Mouse (Mus musculus) forebrain, postnatal 0 days (tissue): ENCODE measurements around the gene Cyb5d1. TPM values are rescaled to one million over a fixed set of nuclear protein-coding genes. Genes with fewer than 3 reads are reported as not detected.
"Not testable (repeated sequence)": the region's sequence is repeated elsewhere in the genome, so short reads cannot be mapped to it uniquely, and the experiment has no call there.

Experiments used
- ATAC-seq: fragments of 200-750 bp; cut with Nextera tagmentation; 2 replicates; pipeline ENCODE4 v1.8.0; 2017; ENCODE audit warnings: mild to moderate bottlenecking, moderate library complexity
- DNase-seq: peaks from one replicate; pipeline ENCODE4 v3.0.0-alpha.2; 2015
- H3K27ac ChIP-seq: fragments of 300-500 bp; sonication (generic); 2 replicates; pipeline ENCODE4 v1.5.1; 2014; ENCODE audit warnings: low read depth, mild to moderate bottlenecking, antibody characterized with exemption, low read length, moderate library complexity, mixed read lengths
- H3K27me3 ChIP-seq: fragments of 300-500 bp; sonication (generic); 2 replicates; pipeline ENCODE4 v1.6.1; 2014; ENCODE audit warnings: mild to moderate bottlenecking, low read length, mixed read lengths; ENCODE audit not compliant: insufficient read depth
- H3K36me3 ChIP-seq: fragments of 300-500 bp; sonication (generic); 2 replicates; pipeline ENCODE4 v1.6.1; 2014; ENCODE audit warnings: mild to moderate bottlenecking, moderate library complexity; ENCODE audit not compliant: insufficient read depth
- H3K4me1 ChIP-seq: fragments of 300-500 bp; sonication (generic); 2 replicates; pipeline ENCODE4 v1.6.1; 2014; ENCODE audit warnings: antibody characterized with exemption; ENCODE audit not compliant: insufficient read depth
- H3K4me2 ChIP-seq: fragments of 300-500 bp; sonication (generic); 2 replicates; pipeline ENCODE4 v1.6.1; 2014; ENCODE audit warnings: low read depth, mild to moderate bottlenecking, moderate library complexity
- H3K4me3 ChIP-seq: fragments of 300-500 bp; sonication (generic); 2 replicates; pipeline ENCODE4 v1.5.1; 2014; ENCODE audit warnings: low read depth, low read length, mixed read lengths
- H3K9ac ChIP-seq: fragments of 300-500 bp; sonication (generic); 2 replicates; pipeline ENCODE4 v1.6.1; 2014; ENCODE audit warnings: mild to moderate bottlenecking
- H3K9me3 ChIP-seq: fragments of 300-500 bp; sonication (generic); 2 replicates; pipeline ENCODE4 v1.6.1; 2016; ENCODE audit warnings: low read length
- CTCF ChIP-seq: sonication (generic); IDR thresholded peaks from 2 replicates; pipeline ENCODE4 v1.5.1; 2016; ENCODE audit warnings: antibody characterized with exemption, control low read depth, low read depth
- WGBS: fragments of 180-500 bp; shearing (Covaris S2); extraction: QIAGEN DNeasy Blood & Tissue Kit; methylation state at CpG from one replicate; pipeline ENCODE4 v1.1.7; 2014; 5-methylcytosine and 5-hydroxymethylcytosine counted together
- polyA plus RNA-seq: library from polyadenylated mRNA; unstranded; fragments of >200 nt; fragmentation: Nextera tagmentation; extraction: Ambion mirVana; gene quantifications from 2 replicates; pipeline ENCODE4 v1.2.1, GENCODE M21; 2015
- total RNA-seq: library from RNA; depleted of rRNA; stranded (reverse); fragments of >200 nt; gene quantifications from 2 replicates; pipeline ENCODE4 v1.2.3, GENCODE M21; 2014; rRNA removed

Gene Cyb5d1
- total RNA-seq (21.1 and 28.9 TPM in 2 replicates), polyA plus RNA-seq (17.0 and 24.2 TPM in 2 replicates)

- not testable (repeated sequence) for H3K27me3 ChIP-seq, H3K9me3 ChIP-seq
- DNase-seq (peak; percentile 96), ATAC-seq (peak; percentile 79)
- Histone ChIP-seq H3K4me2 (peak within 1 kb of the TSS; percentile 77), H3K36me3 (peaks cover 14% of the 10 kb centered on the region), H3K27ac (peak within 1 kb of the TSS; percentile 98), H3K4me3 (peak within 1 kb of the TSS; percentile 74), H3K4me1 (peaks cover 10% of the 10 kb centered on the region; the same call in 1 of the 2 replicates), H3K9ac (peak within 1 kb of the TSS; percentile 95)
- WGBS: under 1% methylated on average over 21 of the region's 24 CpGs
Measured at GRCm38 (mm10) chr11:69395235-69395633, at the start of gene Cyb5d1, which contains the start of gene Naa38. Gene Cyb5d1 (minus strand): TSS chr11:69395631. Gene Naa38 (plus strand): TSS chr11:69395487.

DNA sequence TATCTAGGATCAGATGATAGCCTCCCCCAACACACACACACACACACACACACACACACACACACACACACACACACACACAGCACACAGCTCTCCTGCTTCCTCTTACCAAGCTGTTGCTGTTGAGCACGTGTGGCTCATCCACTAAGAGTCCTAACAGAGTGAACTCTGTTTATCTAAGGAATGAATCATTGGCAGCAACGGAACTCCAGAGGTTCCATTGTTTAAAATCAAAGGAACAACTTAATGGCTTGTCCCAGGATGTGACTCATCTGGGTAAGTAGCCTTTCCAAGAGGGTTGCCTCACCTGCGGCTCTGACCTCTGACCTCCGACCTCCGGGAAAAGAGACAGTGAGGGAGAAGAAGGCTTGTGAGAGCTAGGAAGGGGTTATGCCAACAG is 47.9 kb upstream of the Cyb5d1 start:
- Histone ChIP-seq H3K27ac (no peak overlapping the region), H3K4me2 (no peak overlapping the region), H3K9ac (no peak overlapping the region), H3K9me3 (no peaks in the 10 kb centered on the region), H3K36me3 (no peaks in the 10 kb centered on the region), H3K4me1 (no peaks in the 10 kb centered on the region), H3K4me3 (no peak overlapping the region), H3K27me3 (no peaks in the 10 kb centered on the region)
- TF ChIP-seq CTCF: no peak
- ATAC-seq (no peak), DNase-seq (no peak)
- WGBS: 61% methylated on average over 5 of the region's 5 CpGs

GRCm38 (mm10) chr11:69437291-69437690 is 41.9 kb upstream of the Cyb5d1 start:
- Histone ChIP-seq H3K4me3 (no peak overlapping the region), H3K4me2 (no peak overlapping the region), H3K4me1 (no peaks in the 10 kb centered on the region), H3K27me3 (no peaks in the 10 kb centered on the region), H3K27ac (no peak overlapping the region), H3K9me3 (no peaks in the 10 kb centered on the region), H3K36me3 (no peaks in the 10 kb centered on the region), H3K9ac (no peak overlapping the region)
- no peak for DNase-seq
- no peak for ATAC-seq
- WGBS: 58% methylated on average over 3 of the region's 3 CpGs
- TF ChIP-seq CTCF: no peak

DNA sequence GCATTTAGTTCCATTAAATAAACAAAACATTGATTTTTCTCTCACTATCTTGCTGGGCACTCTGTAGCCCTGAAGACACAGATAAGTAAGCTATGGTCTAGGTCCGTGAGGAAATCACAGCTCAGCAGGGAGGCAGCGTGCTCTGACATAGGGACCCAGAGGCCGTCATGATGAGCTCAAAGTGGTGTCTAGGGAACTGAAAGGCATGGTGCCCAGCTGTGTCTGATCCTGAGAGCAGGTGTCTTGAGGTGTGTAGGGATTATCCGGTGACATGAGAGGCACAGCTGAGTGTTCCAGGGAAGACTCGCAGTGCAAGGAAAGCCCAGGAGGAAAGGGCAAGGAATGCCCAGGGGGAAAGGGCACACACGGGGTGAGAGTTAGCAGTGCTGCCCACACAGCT is 37.8 kb upstream of the Cyb5d1 start:
- H3K9me3 ChIP-seq: no peaks in the 10 kb centered on the region
- TF ChIP-seq CTCF: no peak
- no peak overlapping the region for H3K9ac ChIP-seq
- no peaks in the 10 kb centered on the region for H3K4me1 ChIP-seq
- H3K4me3 ChIP-seq: no peak overlapping the region
- no peaks in the 10 kb centered on the region for H3K27me3 ChIP-seq
- WGBS: 75% methylated on average over 6 of the region's 6 CpGs
- DNase-seq (no peak), ATAC-seq (no peak)
- no peak overlapping the region for H3K4me2 ChIP-seq
- no peaks in the 10 kb centered on the region for H3K36me3 ChIP-seq
- no peak overlapping the region for H3K27ac ChIP-seq

DNA sequence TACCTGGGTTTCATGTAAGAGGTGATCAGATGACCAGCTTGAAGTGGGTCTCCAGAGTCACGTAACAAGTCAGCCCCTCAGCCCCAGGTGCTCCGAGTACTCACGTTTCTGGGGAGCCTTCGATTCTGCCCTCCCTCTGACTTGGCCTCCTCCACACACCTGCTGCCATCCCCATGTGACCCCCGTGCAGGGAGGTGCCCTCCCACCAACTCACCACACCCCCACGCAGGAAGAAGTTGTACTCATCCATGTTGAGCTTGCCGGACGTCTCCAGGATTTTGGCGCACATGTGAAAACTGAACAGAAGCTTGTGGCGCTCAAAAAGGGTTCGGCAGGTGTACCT is 37.2 kb upstream of the Cyb5d1 start:
- TF ChIP-seq CTCF: no peak
- H3K36me3 ChIP-seq: no peaks in the 10 kb centered on the region
- no peak for DNase-seq
- WGBS: 74% methylated on average over 11 of the region's 11 CpGs
- ATAC-seq: no peak
- H3K27ac ChIP-seq: no peak overlapping the region
- H3K4me1 ChIP-seq: no peaks in the 10 kb centered on the region
- no peak overlapping the region for H3K9ac ChIP-seq
- no peaks in the 10 kb centered on the region for H3K27me3 ChIP-seq
- no peak overlapping the region for H3K4me2 ChIP-seq
- H3K4me3 ChIP-seq: no peak overlapping the region
- H3K9me3 ChIP-seq: no peaks in the 10 kb centered on the region

DNA sequence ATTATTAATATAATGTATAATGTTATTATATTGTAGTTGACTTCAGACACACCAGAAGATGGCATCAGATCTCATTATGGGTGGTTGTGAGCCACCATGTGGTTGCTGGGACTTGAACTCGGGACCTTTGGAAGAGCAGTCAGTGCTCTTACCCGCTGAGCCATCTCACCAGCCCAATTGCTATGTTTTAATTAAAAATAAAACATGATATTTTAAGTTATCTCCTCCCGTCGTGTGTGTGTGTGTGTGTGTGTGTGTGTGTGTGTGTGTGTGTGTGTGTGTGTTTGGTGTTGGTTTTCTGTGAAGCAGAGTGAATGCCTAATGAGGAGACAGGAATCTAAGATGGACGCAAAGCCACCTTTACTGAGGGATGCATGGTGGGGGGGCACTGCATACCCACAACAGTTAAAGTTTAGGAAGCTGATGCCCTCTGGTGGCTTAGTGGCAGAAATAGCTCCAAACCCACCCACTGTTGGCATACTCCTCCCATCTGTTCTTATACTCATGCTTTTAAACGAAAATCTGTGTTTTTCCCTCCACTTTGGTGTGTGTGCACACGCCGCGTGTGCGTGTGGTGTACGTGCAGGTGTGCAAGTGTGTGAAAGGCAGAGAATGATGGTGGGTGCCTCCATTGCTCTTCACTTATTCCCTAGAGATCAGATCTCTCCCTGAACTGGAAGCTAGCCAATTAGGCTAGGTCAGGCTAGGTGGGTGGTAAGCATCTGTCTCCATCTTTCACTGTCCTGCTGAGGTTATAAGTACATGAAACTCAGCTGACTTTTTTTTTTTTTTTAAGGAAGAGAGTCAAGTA is 36.6 kb upstream of the Cyb5d1 start:
- H3K4me3 ChIP-seq: no peak overlapping the region
- H3K27me3 ChIP-seq: no peaks in the 10 kb centered on the region
- H3K9me3 ChIP-seq: no peaks in the 10 kb centered on the region
- DNase-seq (peak; percentile 90), ATAC-seq (peak; percentile 93)
- no peak overlapping the region for H3K27ac ChIP-seq
- no peak overlapping the region for H3K9ac ChIP-seq
- H3K4me1 ChIP-seq: no peaks in the 10 kb centered on the region
- H3K4me2 ChIP-seq: no peak overlapping the region
- no peaks in the 10 kb centered on the region for H3K36me3 ChIP-seq
- TF ChIP-seq CTCF: peak; percentile 86
- 30% methylated on average over 11 of the region's 11 CpGs for WGBS

- Histone ChIP-seq H3K4me1 (no peaks in the 10 kb centered on the region), H3K9me3 (no peaks in the 10 kb centered on the region), H3K9ac (no peak overlapping the region), H3K27me3 (no peaks in the 10 kb centered on the region), H3K36me3 (no peaks in the 10 kb centered on the region), H3K27ac (no peak overlapping the region), H3K4me2 (no peak overlapping the region), H3K4me3 (no peak overlapping the region)
- WGBS: 88% methylated on average over 15 of the region's 15 CpGs
- TF ChIP-seq CTCF: no peak
- DNase-seq (no peak), ATAC-seq (no peak)
Measured at GRCm38 (mm10) chr11:69430631-69431030, 35.2 kb upstream of the Cyb5d1 start.
